Mouse (Mus musculus) testis, postnatal 14 days (tissue): ENCODE measurements at regions not wholly inside any gene's neighbourhood (a gene's known extent, or its start where the extent isn't known, plus 50 kb on each side); places are given as distances from the start of the nearest gene placed in this dataset.

Experiments used
- DNase-seq: peaks from one replicate; pipeline ENCODE4 v3.0.0; 2021; ENCODE audit warnings: low spot score

DNA sequence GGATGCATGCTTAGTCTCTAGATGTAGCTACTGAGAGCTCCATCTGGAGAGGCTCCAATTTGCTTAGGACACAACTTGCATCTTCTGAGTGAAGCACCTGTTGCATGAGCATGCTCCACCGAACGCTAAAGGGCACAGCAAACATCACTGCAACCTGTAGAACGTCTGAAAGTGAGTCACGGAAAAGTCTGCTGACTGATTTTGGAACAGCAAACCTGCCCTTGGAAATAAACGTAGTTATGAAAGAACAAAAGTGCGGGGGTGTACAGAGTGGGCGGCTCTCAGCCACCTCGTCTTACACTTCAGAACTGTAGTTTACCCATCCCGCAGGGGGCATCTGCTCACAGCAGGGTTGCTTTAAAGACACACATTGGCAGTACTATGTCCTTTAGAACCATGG, 97.0 kb upstream of the Rxylt1 start:
- no peak for DNase-seq

DNA sequence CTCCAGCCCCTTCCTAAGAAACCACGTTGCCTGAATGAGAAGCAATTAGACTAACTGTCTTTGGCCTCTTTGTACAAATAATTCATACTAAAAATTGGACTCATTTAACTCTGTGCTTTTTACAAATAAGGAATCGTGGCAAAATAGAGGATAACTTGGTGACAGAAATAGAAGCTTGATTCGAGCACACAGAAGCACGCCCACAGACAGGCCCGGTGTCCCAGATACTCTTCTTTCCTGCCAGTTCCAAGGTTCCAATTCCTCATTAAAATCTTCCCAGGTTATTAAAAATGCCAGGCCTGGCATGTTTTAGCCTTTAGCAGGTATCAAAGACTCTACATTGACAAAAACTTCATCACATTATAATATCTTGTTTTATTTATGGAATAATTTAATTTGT, 96.2 kb upstream of the Rxylt1 start:
- no peak for DNase-seq

DNA sequence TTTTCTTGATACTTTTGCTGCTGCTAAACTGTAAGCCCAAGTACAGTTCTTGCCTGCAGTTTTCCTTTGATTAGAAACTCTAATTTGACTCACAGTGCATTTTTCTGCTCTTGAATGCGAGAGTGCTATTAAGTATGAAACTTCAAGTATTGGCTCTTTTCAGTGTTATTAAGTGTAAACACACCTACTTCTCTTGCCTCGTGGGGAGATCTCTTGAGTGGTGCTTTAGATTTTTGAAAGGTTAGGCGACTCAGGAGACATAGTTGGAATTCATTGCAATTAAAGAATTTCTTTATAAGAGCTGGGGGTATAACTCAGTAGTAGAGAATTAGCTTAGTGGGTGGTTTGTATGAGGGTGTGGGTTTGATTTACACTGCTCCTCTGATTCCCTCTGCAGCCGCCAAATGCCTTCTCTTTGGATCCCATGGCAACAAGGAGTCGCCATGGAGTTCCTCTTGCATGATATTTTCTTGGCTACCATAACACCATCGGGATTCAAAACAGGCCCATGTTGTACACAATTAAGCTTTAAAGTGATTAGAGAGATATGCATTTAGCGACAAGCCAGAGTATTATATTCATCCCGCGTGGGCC, 88.1 kb upstream of the Rxylt1 start:
- DNase-seq: no peak

DNA sequence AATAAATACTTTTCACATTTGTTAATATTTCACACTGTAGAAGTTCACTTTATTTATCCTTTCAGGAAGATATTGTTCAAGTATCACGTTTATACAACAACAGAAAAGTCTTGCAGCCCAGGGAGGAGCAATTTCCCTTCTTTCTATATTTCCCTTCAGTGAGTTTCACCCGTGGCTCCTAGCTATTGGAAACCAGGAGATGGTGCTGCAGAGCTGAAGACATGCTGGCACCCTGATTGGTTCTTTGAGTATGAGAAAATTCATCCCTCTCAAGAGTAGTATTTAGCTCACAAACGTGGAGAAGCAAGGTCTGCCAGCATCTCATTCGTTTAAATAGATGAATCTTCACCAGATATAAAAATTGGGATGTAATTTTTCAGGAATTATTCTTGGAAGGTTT, 85.9 kb upstream of the Rxylt1 start:
- no peak for DNase-seq

DNA sequence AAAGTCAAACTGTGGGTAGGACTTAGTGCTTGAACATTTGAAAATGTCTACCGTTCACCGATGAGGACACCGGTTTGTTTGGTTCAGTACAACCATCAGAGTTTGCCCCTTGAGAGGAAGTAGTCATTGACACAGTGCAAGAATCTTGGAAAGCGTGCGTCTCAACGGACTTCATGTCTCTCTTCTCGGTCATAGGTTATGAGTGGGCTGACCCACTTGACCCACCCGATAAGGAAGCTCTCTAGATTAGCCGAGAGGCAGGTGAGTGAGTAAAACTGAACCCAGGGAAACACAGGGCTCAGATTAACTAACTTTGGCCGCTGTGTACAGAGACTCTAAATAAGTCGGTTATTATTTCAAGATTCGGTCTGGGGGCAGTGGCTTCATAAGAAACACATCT, 51.9 kb upstream of the Rxylt1 start:
- DNase-seq: no peak

DNA sequence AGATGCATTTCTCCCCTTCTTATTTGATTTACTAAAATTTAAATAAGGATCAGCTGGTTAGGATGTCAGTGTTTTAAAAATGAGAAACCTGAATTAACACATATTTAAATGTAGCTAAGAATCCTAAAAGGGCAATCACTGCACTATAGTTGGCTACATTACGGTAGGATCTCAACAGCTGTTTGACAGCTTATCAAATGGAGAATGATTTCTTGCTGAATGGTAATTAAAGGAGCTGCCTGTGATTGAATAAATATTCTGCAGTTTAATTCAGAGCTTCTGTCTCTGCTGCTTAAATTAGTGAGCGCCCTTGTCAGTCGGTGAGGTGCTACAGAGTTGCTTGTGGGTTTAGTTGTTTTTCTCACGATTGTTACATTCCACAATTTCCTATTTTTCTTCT, 51.4 kb upstream of the Rxylt1 start:
- DNase-seq: no peak
